Mouse (Mus musculus): ENCODE data around the gene Vps13c.

The Vps13c gene

DNA sequence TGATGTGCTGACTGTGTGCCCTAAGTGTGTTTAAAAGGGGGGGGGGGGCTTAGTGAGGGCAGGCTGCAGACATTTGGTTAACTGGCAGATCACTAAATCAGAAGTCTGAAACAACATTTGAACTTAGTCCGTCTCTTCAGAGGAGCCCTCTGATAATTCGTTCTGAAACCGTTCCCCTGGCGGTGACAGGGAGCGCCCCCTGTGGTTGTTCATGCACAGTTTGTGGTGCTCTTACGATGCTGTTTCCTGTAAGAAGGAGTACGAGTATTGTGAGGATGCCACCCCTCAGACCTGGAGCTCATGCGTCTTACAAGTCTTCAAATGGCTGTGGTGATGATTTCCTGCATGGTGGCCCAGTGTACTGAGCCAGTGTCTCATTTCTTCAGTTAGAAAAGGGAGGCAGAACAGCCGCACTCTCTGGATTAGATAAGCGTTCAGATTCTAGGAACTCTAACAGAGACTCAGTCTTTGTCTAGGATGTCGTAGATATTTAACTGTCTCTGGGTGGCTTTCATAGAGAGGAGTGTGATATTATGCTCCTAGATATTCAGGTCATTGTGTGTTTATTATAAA lies 38.1 kb downstream of the Vps13c start:
- 97% methylated on average over 11 of the region's 11 CpGs for WGBS

DNA sequence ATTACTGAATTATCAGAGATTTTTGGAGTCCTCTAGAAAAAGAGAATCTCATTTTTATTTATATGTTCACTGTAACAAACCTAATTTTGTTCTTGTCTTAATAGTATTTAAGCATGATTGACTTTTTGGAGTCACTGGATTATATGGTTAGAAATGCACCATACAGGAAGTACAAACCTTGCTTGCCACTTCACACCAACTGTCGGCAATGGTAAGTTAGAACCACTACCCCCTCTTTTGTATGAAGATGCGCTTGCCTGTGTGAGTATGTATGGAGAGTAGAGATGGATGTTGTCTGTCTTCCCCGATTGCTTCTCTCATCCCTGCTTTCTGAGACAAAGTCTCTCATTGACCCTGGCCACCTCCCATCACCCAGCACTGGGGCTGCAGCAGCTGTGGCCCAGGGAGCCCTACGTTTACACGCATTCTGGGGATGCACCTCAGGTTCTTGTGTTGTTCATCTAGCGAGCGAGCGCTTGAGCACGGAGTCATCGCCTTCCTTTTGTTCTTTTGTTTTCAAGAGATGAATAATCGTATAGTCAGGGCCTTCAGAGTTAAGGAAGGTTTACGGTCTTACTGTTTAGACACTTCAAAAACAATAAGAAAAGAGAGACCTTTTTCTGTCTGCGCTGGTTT lies 43.3 kb downstream of the Vps13c start:
- 87% methylated on average over 13 of the region's 13 CpGs for WGBS

DNA sequence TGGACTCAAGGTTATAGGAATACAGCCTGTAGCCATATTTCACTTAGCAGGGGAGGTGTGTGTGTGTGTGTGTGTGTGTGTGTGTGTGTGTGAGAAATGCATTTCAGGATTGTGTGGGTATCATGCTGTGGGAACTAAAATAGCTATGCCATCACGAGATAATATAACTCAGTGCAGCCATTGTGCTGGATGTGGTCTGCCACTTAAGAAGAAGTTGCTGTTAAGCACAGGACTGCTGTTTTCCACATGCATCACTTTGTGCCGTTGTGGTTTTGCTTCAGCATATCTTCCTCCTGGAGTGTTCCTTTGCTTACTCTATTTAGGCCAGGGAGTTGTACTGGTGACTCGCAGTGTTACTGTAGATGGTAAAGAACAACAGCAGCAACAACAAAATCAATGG lies 43.9 kb downstream of the Vps13c start:
- WGBS: 65% methylated on average over 3 of the region's 3 CpGs

DNA sequence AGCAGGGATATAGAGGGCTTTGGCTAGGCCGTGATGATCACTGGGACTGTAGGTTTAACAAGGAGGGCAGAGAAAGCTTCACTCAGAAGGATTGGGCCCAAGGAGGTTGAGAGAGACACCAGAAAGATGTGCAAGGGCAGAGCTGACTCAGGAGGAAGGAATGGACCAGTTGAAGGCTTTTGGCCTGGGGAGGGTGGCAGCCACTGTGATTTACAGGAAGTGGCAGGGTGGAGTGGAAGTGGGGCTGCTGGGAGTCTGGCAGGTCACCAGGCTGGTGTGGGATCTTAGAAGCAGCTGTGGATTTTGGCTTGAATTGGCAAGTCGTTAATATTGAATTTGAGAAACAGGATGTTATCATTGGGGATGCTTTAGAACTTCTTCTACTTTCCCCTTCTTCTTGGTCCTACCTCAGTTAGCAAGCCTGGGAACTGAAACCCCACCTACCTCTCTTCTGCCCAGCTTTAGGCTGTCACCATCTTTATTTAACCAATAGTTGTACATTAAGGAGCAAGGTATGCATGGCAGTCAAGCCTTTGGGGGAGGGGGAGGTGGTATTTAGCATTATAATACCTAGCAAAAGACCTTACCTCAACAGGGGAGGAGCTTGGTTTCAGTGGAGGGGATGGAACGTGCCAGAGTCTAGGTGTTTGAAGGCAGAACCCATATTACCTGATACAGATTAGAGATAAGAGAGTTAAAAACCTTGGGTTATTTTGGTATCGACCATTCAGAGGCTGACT lies 47.0 kb downstream of the Vps13c start:
- WGBS: 89% methylated on average over 4 of the region's 4 CpGs

DNA sequence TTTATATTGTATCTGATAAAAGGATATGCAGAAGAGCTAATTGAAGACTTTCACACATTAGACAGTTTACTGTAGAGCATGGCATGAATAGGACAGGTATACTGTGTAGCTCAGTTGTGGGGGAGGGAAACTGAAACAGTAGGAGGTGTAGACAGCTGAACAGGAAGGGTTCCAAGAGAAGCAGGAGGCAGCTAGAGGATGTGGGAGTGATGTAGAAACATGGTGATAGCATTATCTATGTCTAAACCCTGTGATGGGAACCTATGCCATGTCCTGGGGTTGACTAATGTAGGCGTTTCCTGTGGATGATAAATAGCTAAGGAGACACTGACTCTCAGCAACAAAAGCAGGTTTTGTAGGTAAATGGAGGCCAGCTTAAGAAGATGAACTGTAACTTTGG lies 53.3 kb downstream of the Vps13c start:
- 79% methylated on average over 1 of the region's 1 CpGs for WGBS

DNA sequence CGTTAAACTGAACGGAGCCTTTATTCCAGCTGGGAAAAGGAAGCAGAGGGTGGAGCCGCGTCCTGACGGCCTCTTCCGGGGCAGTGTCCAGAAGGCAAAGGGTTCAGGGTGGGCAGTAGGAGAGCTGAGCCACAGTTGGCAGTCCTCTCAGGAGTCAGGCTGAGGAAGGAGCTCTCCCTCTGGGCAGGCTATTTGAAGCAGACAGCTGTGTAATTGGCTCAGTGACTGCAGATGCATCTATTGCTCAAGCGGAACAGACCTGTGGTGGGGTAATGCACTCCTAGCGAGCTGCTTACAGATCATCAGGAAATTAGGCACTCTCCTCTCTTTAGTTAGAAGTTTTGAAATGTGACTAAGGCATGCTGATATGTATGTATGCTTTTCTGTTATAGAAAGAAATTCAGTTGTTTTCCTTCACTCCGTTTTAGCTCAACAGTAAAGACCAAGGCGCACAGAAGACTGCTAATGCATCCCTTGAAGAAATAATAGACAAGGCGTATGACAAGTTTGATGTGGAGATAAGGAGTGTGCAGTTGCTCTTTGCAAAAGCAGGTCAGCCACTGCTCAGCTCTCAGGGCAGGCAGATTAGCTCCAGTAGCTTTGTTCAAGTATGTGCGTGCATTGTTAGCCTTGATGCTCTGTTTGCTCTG lies 56.6 kb downstream of the Vps13c start:
- 80% methylated on average over 12 of the region's 12 CpGs for WGBS

DNA sequence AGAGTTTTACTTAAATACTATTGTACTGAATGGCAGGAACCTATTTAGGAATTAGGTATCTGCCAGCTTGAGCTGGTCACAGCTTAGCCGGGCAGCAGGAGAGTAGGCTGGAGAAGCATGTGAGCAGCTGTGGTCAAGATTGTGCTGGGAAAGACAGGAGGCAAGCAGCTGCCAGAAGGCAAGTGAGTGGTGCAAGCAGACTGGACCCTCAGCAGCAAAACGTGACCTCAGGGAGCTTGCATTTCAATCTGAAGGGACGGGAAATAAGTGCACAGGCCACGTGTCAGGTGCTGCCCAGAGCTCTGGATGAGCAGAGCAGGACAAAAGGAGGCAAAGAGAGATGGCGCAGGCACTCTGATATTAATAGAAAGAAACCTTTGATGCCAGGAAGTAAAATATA lies 60.2 kb downstream of the Vps13c start:
- 79% methylated on average over 5 of the region's 5 CpGs for WGBS

DNA sequence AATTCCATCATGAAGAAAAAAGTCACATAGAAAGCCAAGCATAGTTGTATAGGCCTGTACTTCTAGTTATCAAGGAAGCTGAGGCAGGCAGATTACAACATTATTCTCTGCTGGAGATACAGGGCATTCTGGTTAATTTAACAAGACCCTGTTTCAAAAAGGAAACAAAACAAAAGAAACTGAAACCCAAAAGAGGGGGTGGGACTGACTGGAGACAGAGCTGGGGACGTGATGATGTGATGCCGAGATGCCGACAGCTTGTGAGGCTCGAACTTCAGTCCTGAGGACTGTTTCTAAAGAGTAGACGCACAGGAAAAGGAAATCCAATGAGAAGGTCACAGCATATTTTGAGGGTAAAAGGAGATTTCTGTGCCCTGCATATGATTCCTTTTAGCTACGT lies 64.2 kb downstream of the Vps13c start:
- 84% methylated on average over 6 of the region's 6 CpGs for WGBS

DNA sequence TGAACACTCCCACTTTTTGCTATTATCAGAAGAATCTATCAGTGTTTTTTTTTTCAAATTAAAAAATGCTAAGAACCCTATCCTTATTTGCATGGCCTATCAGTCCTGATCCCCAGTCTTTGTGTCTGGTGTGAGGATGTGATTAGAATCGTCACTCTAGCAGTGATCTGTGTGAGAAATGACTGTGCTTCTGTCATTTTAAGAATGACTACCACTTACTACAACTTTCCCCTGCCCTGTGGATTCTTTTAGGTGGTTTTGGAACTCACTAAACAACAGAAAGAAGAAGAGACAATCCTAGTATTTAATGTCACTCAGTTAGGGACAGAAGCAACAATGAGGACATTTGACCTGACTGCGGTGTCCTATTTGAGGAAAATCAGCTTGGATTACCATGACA lies 65.3 kb downstream of the Vps13c start:
- WGBS: 93% methylated on average over 2 of the region's 2 CpGs

DNA sequence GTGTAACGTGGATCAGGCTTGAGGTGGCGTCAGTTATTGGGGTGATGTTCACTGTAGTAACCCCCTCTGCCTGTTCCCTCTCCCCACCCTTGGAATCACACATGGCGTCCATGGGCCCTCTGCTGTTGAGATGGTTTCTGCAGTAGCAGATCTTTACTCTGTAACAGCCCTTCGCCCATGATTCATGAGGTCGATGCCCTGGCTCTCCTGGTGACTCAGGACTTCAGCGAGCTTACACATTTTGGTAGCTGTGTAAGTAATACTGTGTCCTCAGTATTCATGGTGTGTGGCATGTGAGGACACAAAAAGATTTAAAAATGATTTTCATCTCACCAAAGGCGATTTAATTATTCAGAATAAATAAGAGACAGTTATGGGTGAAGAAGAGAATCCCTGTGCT lies 74.5 kb downstream of the Vps13c start:
- 92% methylated on average over 7 of the region's 7 CpGs for WGBS

DNA sequence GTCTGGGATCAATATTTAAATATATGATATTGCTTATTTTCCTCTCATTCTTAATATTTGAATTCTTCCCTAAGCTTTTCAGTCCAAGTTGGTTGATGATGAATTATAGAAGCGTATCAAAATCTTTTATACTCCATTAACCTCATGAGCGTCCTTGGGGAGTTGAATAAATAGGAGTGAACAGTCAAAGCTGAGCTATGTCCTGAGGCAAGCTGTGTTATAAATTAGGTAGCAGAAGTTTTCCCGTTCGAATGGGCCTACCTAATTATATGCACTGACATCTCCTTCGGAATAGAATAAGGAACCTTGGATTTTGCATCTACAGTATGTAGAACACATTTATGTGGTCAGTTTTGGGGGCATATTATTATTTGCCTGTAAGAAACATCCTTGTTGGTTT lies 82.2 kb downstream of the Vps13c start:
- 85% methylated on average over 5 of the region's 5 CpGs for WGBS

DNA sequence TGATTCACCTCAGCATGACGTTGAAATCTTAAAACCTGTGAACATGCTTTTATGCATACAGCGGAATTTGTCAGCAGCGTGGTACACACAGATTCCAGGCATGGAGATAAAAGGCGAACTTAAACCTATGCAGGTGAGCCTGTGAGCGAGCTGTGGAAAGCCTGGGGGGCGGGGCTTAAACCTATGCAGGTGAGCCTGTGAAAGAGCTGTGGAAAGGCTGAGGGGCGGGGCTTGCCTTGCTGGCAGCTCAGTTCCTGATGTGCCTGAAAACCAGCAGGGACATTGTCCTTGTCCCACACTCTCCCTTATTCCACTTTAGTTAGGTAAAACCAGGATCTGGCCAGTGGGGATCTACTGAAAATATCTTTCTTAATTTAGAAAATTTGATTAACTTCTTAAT lies 90.4 kb downstream of the Vps13c start:
- WGBS: 89% methylated on average over 7 of the region's 7 CpGs

DNA sequence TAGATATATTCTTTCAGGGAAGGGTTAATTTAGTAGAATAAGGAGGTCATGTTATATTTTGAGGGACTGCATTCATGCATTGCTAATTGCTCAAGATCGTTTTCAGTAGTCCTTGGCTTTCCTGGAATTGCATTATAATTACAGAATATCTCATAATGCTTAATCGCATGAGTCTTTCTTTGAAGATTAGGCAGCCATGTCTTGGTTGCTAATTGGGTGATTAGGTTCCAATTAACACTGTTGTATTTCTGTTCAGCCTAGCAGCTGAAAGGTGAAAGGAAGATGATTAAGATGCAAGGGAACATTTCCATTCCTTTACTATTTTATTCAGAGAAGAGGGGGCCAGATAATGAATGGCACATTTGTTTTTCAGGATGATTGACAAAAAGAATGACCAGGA lies 97.1 kb downstream of the Vps13c start:
- 55% methylated on average over 2 of the region's 2 CpGs for WGBS

DNA sequence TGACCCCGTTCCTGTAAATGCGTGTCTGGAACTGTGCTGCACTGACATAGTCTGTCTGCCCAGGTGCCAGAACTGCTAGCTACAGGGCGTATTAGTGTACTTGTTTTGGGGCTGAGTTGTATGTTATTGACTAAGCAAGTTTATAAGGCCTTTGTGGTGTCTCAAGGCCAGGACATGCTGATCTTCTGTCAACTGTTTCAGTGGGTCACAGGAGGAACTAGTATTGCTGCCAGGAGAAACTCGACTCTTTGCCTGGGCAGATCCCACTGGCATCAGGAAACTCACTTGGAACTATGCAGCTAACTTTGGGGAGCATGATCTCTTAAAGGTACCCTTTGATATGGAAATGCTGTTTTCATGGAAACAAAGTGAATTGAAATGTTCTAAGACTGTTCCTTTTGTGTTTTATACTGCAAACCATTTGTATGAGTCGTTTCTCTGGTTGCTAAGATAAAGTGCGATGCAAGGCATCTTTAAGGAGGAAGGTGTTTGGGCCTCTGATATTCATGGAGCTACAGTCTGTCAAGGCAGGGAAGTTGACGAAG lies 115.3 kb downstream of the Vps13c start:
- 55% methylated on average over 7 of the region's 7 CpGs for WGBS

DNA sequence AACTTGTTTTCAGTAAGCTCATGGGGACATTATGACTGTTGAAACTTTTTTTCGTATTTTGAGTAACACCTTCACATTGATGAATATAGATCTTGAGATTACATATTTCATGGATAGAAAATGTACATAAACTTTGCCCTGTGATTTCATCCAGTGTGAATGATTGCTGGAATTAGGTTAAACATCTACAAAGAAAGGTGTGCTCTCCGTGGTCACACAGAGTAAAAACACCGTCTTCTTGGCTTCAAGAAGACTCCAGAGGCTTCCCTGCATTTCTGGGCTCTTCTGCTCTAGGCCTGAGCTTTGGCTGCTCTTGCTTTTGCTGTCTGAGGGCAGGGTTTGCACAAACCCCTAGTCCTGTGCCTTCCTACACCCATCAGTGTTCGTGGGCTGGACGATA lies 121.8 kb downstream of the Vps13c start:
- 98% methylated on average over 5 of the region's 5 CpGs for WGBS

DNA sequence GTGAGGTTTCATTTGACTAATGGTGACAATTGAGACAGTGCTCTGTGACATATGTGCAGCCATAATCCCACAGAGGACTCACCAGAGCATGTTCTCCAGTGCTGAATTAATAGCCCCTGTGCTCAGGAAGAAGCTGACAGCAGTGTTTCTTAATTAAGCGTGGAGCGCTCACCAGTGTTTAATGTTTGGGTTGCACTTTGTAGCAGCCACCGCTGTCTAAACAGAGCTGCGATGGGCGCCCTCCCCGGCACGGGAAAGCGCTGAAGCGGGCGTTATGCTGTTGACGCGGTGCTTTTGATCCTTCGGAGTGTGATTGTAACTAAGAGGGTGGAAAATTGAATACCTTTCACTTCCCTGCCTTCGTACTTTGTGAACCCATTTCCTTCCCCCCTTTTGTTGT lies 125.7 kb downstream of the Vps13c start:
- WGBS: 60% methylated on average over 14 of the region's 14 CpGs

DNA sequence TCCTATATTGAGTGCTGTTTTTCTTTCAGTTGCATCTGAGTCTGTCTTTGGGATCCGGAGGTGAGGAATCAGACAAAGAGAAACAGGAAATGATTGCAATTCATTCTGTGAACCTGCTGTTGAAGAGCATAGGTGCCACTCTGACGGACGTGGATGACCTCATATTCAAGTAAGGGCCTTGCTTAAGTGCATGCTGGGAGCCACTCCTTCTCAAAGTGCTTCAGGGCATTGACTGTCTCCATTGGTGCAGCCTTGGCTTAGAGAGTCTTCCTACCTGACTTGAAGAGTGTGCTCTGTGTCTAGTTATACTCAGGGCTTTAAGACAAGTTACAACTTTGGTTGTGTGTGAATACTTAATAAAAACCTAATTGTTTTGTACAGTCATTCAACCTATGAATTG lies 126.8 kb downstream of the Vps13c start:
- WGBS: 90% methylated on average over 3 of the region's 3 CpGs

DNA sequence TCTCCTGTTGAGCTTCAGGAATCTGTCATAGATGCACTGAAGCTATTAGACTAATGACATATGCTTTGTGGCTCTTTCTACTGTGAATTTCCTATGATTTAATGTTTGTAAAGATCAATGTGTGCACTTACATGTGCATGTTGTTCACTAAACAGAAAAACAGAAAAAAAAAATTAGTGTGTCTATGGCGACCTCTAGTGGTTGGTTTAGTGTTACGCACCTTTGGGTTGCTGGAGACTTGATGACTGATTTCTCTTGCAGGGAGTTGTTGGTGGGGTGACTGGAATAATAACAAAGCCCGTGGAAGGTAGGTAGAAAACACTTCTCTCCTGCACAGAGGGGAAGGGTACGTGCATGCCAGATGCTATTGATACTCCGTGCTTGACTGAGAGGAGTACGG lies 133.3 kb downstream of the Vps13c start:
- WGBS: 41% methylated on average over 6 of the region's 6 CpGs

DNA sequence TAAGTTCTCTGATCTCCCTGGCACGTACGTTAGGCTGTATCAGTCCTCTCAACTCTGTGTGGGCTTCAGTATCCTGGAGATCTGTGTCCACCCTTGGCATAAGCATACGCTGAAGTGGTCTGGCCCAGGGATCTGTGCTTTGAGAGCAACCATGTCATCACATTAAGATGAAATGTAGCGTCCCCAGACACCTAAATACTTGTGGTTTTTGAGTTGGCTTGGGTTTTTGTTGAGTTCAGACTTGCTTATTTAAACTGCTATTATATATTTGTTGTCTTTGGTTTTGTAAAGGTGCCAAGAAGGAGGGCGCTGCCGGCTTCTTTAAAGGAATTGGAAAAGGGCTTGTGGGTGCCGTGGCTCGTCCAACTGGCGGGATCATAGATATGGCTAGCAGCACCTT lies 135.3 kb downstream of the Vps13c start:
- WGBS: 92% methylated on average over 9 of the region's 9 CpGs

DNA sequence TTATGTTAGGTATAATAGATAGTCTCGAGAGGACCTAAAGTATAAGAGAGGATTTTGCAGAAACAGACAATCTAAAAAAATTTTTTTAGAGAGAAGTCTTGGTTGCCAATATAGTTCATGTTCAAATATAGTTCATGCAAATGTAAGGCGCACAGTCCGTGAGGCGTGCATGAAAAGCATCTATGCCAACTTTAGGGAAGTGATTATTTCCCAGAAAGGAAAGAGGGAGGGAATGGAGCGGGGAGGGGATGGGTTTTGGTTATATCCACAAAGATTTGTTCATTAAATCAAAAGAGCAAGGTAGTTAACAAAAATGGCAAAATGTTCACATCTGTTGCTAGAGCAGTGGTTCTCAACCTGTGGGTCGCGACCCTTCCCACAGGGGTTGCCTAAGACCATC lies 166.4 kb downstream of the Vps13c start:
- WGBS: 66% methylated on average over 7 of the region's 7 CpGs

DNA sequence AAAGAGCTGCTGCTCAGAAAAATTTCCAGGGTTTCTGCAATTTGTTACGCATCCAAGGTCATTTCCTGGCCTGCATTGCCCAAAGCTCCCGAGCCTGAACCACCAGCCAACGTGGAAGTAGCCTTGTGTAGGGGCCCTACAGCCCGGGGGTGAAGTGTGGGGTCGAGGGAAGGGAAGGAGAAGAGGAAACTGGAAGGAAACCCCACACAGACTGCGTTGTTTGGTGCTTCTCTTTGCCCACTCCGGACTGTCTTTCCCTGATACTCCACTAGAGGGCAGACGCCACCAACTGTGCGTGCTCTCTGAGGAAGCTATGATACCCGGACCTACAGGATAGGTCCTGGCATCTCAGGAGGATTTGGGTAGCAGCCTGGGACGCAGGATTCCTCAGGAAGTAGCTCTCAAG lies 174.8 kb downstream of the Vps13c start:
- 7% methylated on average over 11 of the region's 11 CpGs for WGBS

DNA sequence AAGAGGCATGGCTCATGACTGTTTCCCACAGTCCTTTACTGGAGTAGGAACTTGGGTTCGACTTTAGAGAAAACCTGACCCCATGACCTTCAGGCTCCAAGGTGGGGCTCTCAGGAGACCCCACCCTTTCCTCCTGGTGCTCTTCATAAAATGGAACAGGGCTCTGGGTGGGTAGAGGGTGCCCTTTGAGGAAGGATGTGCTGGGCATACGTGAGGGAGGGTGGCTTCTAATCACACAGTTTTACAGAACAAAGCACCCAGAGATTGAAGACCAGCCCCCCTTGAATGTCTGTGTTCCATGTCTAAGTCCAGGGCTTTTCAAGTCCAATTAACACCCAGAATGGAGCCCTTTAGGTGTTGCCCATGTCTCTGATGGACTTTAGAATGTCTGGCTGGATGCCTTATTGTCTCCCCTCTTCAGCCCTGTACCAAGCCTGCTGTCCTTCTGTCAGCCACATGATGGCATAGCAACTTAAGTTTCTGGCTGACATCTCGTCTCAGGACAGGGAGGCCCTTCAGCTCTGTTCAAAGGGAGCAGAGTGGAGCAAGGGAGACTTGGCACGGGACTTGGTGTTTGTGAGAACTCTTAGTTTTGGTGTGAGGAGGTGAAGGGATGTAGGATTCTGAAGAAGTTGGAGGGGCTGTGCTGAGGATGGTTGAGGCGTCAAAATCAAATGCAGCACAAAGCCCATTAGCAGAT lies 176.2 kb downstream of the Vps13c start:
- 38% methylated on average over 5 of the region's 5 CpGs for WGBS

Data from cerebral cortex, adult 2 months (tissue).